Mouse (Mus musculus) ES-E14 (cell line): ENCODE results near the gene A930017K11Rik. TPM values are rescaled to one million over a fixed set of nuclear protein-coding genes. Genes with fewer than 3 reads are reported as not detected.

Experiments used
- DNase-seq: peaks from one replicate; pipeline ENCODE4 v3.0.0-alpha.2; 2013; ENCODE audit warnings: low read depth, low spot score
- H3K27ac ChIP-seq: 2 replicates; pipeline ENCODE4 v1.5.1; 2012; ENCODE audit warnings: low read depth, mild to moderate bottlenecking, low read length, moderate library complexity, mixed read lengths; ENCODE audit not compliant: poor library complexity, insufficient read depth, severe bottlenecking
- H3K36me3 ChIP-seq: 2 replicates; pipeline ENCODE4 v1.6.1; 2012; ENCODE audit warnings: mild to moderate bottlenecking, low read length, moderate library complexity, mixed read lengths; ENCODE audit not compliant: control insufficient read depth, poor library complexity, insufficient read depth, severe bottlenecking
- H3K4me1 ChIP-seq, 2 experiments: fragments of 150-350 bp in 1 of 2; sonication (generic) in 1 of 2; 2 replicates each; pipeline ENCODE4 v1.6.1; 2012; ENCODE audit warnings: low read length in 2 of 2, mild to moderate bottlenecking in 1 of 2, mixed read lengths in 1 of 2; ENCODE audit not compliant: control insufficient read depth in 2 of 2, insufficient read depth in 2 of 2, poor library complexity in 1 of 2
- H3K4me3 ChIP-seq, 2 experiments: fragments of 150-350 bp in 1 of 2; sonication (generic) in 1 of 2; 2 replicates each; pipeline ENCODE4 v1.5.1; 2012; ENCODE audit warnings: low read length in 2 of 2, low read depth in 1 of 2, mild to moderate bottlenecking in 1 of 2, mixed read lengths in 1 of 2; ENCODE audit not compliant: insufficient read depth in 1 of 2, poor library complexity in 1 of 2, severe bottlenecking in 1 of 2
- H3K9ac ChIP-seq: 2 replicates; pipeline ENCODE4 v1.6.1; 2012; ENCODE audit warnings: low read depth, mild to moderate bottlenecking, low read length, mixed read lengths; ENCODE audit not compliant: poor library complexity, insufficient read depth, severe bottlenecking
- H3K9me3 ChIP-seq: fragments of 150-350 bp; sonication (generic); 2 replicates; pipeline ENCODE4 v1.6.1; 2012; ENCODE audit warnings: low read depth, mild to moderate bottlenecking, low read length; ENCODE audit not compliant: control insufficient read depth, insufficient read depth
- CHD2 ChIP-seq: IDR thresholded peaks from 2 replicates; pipeline ENCODE4 v1.6.1; 2014; ENCODE audit warnings: mild to moderate bottlenecking, low read depth, low read length, inconsistent platforms
- HCFC1 ChIP-seq: IDR thresholded peaks from 2 replicates; pipeline ENCODE4 v1.6.1; 2012; ENCODE audit warnings: low read length, inconsistent platforms, borderline replicate concordance; ENCODE audit not compliant: insufficient read depth
- MAFK ChIP-seq: IDR thresholded peaks from 2 replicates; pipeline ENCODE4 v1.6.1; 2014; ENCODE audit warnings: mild to moderate bottlenecking, low read depth, low read length, inconsistent platforms; ENCODE audit not compliant: insufficient read depth
- ZC3H11A ChIP-seq: IDR thresholded peaks from 2 replicates; pipeline ENCODE4 v1.6.1; 2012; ENCODE audit warnings: low read depth, mild to moderate bottlenecking, inconsistent platforms, low read length, borderline replicate concordance
- ZNF384 ChIP-seq: IDR thresholded peaks from 2 replicates; pipeline ENCODE4 v1.6.1; 2012; ENCODE audit warnings: low read depth, low read length, inconsistent platforms
- in situ Hi-C, 2 experiments: fragments of 600-800 bp; cut with MboI; formaldehyde crosslinking; loops; one replicate each; pipeline ENCODE4 v1.15.1; 2025; ENCODE audit warnings: low sequenced_read_pairs in 2 of 2, inconsistent platforms in 1 of 2; ENCODE audit not compliant: unreplicated experiment in 2 of 2
- total RNA-seq: library from RNA; depleted of rRNA; stranded (reverse); fragments of 300-350 nt; gene quantifications from 2 replicates; pipeline ENCODE4 v1.2.3, GENCODE M21; 2012

Gene A930017K11Rik
- total RNA-seq, 1 experiment = not detected

GRCm38 (mm10) chr17:25951225-25951802 lies 1.1 kb downstream of the A930017K11Rik start:
- in situ Hi-C loops = no loop called here
- H3K27ac ChIP-seq = no peak overlapping the region

DNA sequence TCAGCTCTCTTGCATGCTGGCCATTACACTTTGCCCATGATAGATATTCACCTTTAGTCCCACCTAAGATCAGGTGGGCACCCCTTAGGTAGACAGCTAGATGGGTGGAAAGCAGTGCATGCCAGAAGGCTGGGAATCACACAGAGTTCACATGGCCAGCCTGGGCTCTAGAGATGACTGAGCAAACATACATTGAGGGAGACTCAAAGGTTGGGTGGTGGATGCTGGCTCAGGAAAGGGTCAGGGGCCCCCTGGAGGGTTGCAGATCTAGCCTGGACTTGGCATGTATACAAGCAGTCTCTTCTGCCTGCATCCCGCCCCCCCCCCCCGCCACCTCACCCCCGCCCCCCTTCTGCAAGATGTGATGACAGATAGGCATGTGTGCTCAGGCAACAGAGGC lies 1.7 kb downstream of the A930017K11Rik start:
- Histone ChIP-seq H3K36me3 (no peaks in the 10 kb centered on the region), H3K27ac (no peak overlapping the region), H3K4me1 (peaks cover 0 to 4% of the 10 kb centered on the region in 2 experiments; a peak in 1 of 4 replicates), H3K9ac (no peak overlapping the region), H3K4me3 (peak overlapping the region in 1 of 2 experiments; percentile 75; a peak in 2 of 4 replicates), H3K9me3 (no peaks in the 10 kb centered on the region)
- no peak for DNase-seq
- TF ChIP-seq CHD2 = no peak
- TF ChIP-seq ZC3H11A = no peak
- no peak for TF ChIP-seq HCFC1
- TF ChIP-seq MAFK = no peak
- TF ChIP-seq ZNF384 = no peak
- in situ Hi-C loops = no loop called here

More at GRCm38 (mm10) chr17:25951225-25951802, 1.1 kb downstream of the A930017K11Rik start:
- H3K4me1 ChIP-seq = peaks cover 0 to 3% of the 10 kb centered on the region in 2 experiments; a peak in 1 of 4 replicates
- TF ChIP-seq ZC3H11A = no peak
- peak overlapping the region; percentile 42 for H3K9ac ChIP-seq
- H3K36me3 ChIP-seq = no peaks in the 10 kb centered on the region
- no peaks in the 10 kb centered on the region for H3K9me3 ChIP-seq
- no peak for DNase-seq
- peak overlapping the region; percentile 74 to 75 for H3K4me3 ChIP-seq

DNA sequence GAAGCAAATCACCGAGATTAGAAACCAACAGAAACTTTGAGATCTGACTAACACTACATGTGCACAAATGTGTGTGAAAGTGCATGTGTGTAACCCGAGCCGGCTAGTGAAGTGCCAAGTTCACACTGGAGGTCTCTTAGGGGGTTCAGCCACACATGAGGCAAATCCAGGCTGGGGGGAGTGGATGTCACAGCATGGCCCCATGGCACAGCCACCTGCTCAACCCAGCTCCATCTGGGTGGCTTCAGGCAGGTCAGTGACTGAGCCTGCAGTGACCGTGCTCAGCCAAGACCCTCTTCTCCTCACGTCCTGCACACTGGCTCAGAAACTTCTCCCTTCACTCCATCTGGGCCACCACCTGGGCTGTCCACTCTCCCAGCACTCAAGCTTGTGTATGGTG lies 2.4 kb downstream of the A930017K11Rik start:
- Histone ChIP-seq H3K9ac (no peak overlapping the region), H3K4me1 (peaks cover 0 to 8% of the 10 kb centered on the region in 2 experiments; a peak in 1 of 4 replicates), H3K4me3 (no peak overlapping the region), H3K9me3 (no peaks in the 10 kb centered on the region), H3K36me3 (no peaks in the 10 kb centered on the region), H3K27ac (no peak overlapping the region)
- TF ChIP-seq ZC3H11A (no peak), HCFC1 (no peak), ZNF384 (no peak), MAFK (no peak), CHD2 (no peak)
- no peak for DNase-seq
- in situ Hi-C loops = no loop called here

- TF ChIP-seq MAFK (no peak), CHD2 (no peak), ZNF384 (no peak), ZC3H11A (no peak), HCFC1 (no peak)
- Histone ChIP-seq H3K9ac (no peak overlapping the region), H3K4me1 (peaks cover 0 to 12% of the 10 kb centered on the region in 2 experiments; a peak in 2 of 4 replicates), H3K27ac (no peak overlapping the region), H3K36me3 (no peaks in the 10 kb centered on the region), H3K9me3 (no peaks in the 10 kb centered on the region), H3K4me3 (no peak overlapping the region)
- in situ Hi-C loops = no loop called here
- no peak for DNase-seq
Observed at GRCm38 (mm10) chr17:25948051-25948450, 4.3 kb downstream of the A930017K11Rik start.

DNA sequence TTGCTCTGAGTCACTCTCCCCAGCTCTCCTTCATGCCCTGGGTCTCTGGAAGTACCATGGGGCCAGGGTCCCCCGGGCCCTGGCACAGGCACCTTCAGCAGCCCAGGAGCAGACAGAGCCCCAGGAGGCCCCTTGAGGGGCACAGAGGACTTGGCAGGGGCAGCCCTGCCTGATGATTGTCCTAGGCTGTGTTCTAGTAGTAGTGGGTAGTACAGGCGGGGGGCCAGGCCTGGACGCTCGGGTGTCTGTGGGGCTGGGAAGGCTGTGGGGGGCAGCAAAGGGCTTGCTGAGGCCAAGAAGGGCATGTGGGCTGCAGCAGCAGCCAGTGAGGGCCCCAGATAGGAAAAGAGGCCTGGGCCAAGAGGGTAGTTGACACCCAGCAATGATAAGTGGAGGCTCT lies 4.8 kb downstream of the A930017K11Rik start:
- Histone ChIP-seq H3K36me3 (no peaks in the 10 kb centered on the region), H3K4me3 (no peak overlapping the region), H3K4me1 (peaks cover 0 to 16% of the 10 kb centered on the region in 2 experiments; a peak in 2 of 4 replicates), H3K9ac (no peak overlapping the region), H3K27ac (no peak overlapping the region), H3K9me3 (no peaks in the 10 kb centered on the region)
- no peak for DNase-seq
- in situ Hi-C loops = no loop called here
- no peak for TF ChIP-seq HCFC1
- no peak for TF ChIP-seq ZNF384
- no peak for TF ChIP-seq CHD2
- TF ChIP-seq MAFK = no peak
- TF ChIP-seq ZC3H11A = no peak
